In the genomic region with DNA sequence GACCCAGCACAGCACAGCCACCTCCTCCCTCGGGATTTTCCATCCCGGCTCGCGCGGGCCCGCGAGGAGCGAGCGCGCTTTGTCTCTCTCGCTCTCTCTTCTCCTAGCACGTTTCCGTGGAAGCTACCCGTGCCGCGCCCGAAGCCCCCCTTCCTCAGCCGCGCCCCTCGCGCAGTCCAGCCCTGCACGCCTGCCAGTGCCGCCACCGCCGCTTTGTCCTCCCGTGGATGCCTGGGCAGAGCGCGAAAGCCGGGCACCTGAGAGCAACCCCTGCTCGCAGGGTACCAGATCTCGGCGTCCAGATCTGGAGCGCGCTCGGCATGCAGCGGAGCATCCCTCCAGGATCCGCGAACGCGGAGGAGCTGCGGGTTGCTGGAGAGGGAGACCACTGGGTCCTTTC, we compare ENCODE assay signal across 9 mouse cellular contexts. TPM values are rescaled to one million over a fixed set of nuclear protein-coding genes. Genes with fewer than 3 reads are reported as not detected.
DNase-seq lines count a peak whose midpoint lies in the region; ATAC-seq lines count a peak whose summit lies in the region.
"Had no signal": no experiment of that assay in that cellular context is flagged by ENCODE, and none has a peak within 500 bp of the region (broad histone marks: within the 10 kb centered on the region; RNA-seq: fewer than 3 reads in every experiment).

No protein-coding gene starts in this region.

- DNase-seq in heart, adult 18-20 months: no peak
- peak; percentile 53 for DNase-seq in cerebellum, adult 9-11 months
- DNase-seq in frontal cortex, postnatal 36 days (ENCODE audit: low spot score in 2 of 2): peak; percentile 70 to 72
- DNase-seq in left cerebral cortex, postnatal 14 days (ENCODE audit: low spot score in 2 of 2): peak; percentile 58 to 70
- DNase-seq in retina, postnatal 1 day: peak; percentile 58
- DNase-seq in spleen, postnatal 10 days (ENCODE audit: low spot score in 2 of 2): no peak

- H3K27me3 ChIP-seq in heart, embryonic 11.5 days (ENCODE audit: control insufficient read depth, insufficient read depth, low read length): peaks cover 31% of the 10 kb centered on the region

- peak overlapping the region; percentile 26 for H3K4me3 ChIP-seq in heart, embryonic 11.5 days (ENCODE audit: low read depth, low read length)

- 4% methylated on average over 41 of the region's 41 CpGs for WGBS in heart, embryonic 11.5 days (ENCODE audit: insufficient replicate concordance)

- H3K9ac ChIP-seq in heart, embryonic 11.5 days (ENCODE audit: low read depth, low read length): no peak overlapping the region

- no peak for ATAC-seq in heart, embryonic 11.5 days (replicated peaks; ENCODE audit: insufficient number of reproducible peaks, low FRiP score, low TSS enrichment)
- ATAC-seq in megakaryocyte-erythroid progenitor cell, adult 5-6 weeks (replicated peaks; ENCODE audit: low FRiP score, low TSS enrichment, poor library complexity, severe bottlenecking): no peak

- peak overlapping the region; percentile 74 for H3K4me2 ChIP-seq in heart, embryonic 11.5 days

- peaks cover 7% of the 10 kb centered on the region; the same call in 1 of the 2 replicates for H3K4me1 ChIP-seq in heart, embryonic 11.5 days (ENCODE audit: control insufficient read depth, insufficient read depth, low read length)

- intact Hi-C loops in left cerebral cortex, postnatal 14 days (cut with DNase I): loop anchor here (5.0 kb wide), 2 partner anchors 64 to 66 kb away; no protein-coding TSS in a partner anchor

- no peaks in the 10 kb centered on the region for H3K9me3 ChIP-seq in heart, embryonic 11.5 days (replicated peaks; ENCODE audit: control insufficient read depth, low read length)
- H3K9me3 ChIP-seq: G1E had no signal

- no peaks in the 10 kb centered on the region for H3K36me3 ChIP-seq in heart, embryonic 11.5 days (ENCODE audit: control insufficient read depth, insufficient read depth, low read length)
- H3K36me3 ChIP-seq: G1E had no signal

- H3K27ac ChIP-seq in heart, embryonic 11.5 days (ENCODE audit: low read depth, low read length): no peak overlapping the region

RNA-seq across cellular contexts. Expression of a gene that starts 1.2 kb away (rescaled TPM):
- 2.0 and 2.3 TPM in 2 replicates for polyA plus RNA-seq in heart, embryonic 11.5 days (2014; fragmentation: Nextera tagmentation; extraction: Ambion mirVana)
- total RNA-seq in heart, adult 18-20 months (2021): 1 to 10 TPM; 2.5 to 3.9 TPM
- 10 to 100 TPM; 85.0 to 87.5 TPM for total RNA-seq in left cerebral cortex, postnatal 14 days (2021)
- 0.07 TPM in 1 of 2 replicates, not detected in the other for total RNA-seq in megakaryocyte-erythroid progenitor cell, adult 5-6 weeks (2014; fragmentation: Nextera tagmentation)
- total RNA-seq in megakaryocyte-erythroid progenitor cell, adult 5-6 weeks (2017): not detected in 2 replicates
- total RNA-seq: G1E had no signal
- polyA plus RNA-seq: G1E had no signal

Comparison
In these comparisons a context has a peak if more than half of its experiments do, and no peak if none do; other contexts are left out.
1. DNase-seq: peak in cerebellum, adult 9-11 months (single experiment), frontal cortex, postnatal 36 days (2 of 2), left cerebral cortex, postnatal 14 days (2 of 2) and retina, postnatal 1 day (single experiment); none in heart, adult 18-20 months (0 of 2) and spleen, postnatal 10 days (0 of 2).
2. RNA of a gene that starts 1.2 kb away (total RNA-seq): 85.0 to 87.5 TPM in left cerebral cortex, postnatal 14 days; 2.5 to 3.9 TPM in heart, adult 18-20 months and 0.07 TPM in megakaryocyte-erythroid progenitor cell, adult 5-6 weeks; every median in the first group is over 10 times any median in the second.